Mouse (Mus musculus): ENCODE data around the gene Abraxas1. TPM values are rescaled to one million over a fixed set of nuclear protein-coding genes. Genes with fewer than 3 reads are reported as not detected.

Abraxas1 gene
- polyA plus RNA-seq, 1 experiment, result 4.9 TPM

- 13% methylated on average over 2 of the region's 2 CpGs for WGBS
- no peaks in the 10 kb centered on the region for H3K27me3 ChIP-seq (replicated peaks; ENCODE audit: control insufficient read depth, insufficient read depth, low read length)
- TF ChIP-seq POLR2A (IDR thresholded peaks at IDR 0.05; ENCODE audit: low read depth, low read length) (no peak), CTCF (conservative IDR thresholded peaks at IDR 0.05; ENCODE audit: insufficient read depth, insufficient read length, low read depth, low read length) (peak; percentile 53)
- no peaks in the 10 kb centered on the region for H3K4me1 ChIP-seq (ENCODE audit: control insufficient read depth, insufficient read depth, low read length)
- H3K27ac ChIP-seq (ENCODE audit: insufficient read depth, low read depth, low read length), result no peak overlapping the region
- peak; percentile 31 for DNase-seq
- no peak overlapping the region for H3K4me3 ChIP-seq (ENCODE audit: insufficient read depth, low read depth, low read length)
- no peaks in the 10 kb centered on the region for H3K36me3 ChIP-seq (ENCODE audit: control insufficient read depth, insufficient read depth, low read length)
Measured at GRCm38 (mm10) chr5:100825975-100826374, 5.2 kb upstream of the Abraxas1 start.

DNA sequence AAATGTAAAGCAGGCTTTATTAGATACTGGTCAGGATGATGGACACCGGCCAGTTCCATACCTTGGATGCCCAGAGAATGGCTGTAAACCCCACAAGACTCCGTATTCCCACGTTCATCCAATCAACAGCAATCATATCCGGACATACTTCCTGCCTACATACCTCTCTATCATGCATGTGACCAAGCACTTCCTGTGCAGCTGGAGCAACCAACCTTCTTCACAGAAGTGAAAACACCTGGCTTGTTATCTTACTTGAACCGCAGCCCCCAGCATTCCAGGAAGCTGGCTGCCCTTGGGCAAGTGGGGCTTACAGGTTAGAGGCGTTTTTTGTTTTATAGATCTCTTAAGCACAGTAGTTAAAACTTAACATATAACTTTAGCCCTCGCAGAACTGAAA is 2.1 kb upstream of the Abraxas1 start:
- Histone ChIP-seq H3K36me3 (ENCODE audit: control insufficient read depth, insufficient read depth, low read length) (no peaks in the 10 kb centered on the region), H3K27me3 (replicated peaks; ENCODE audit: control insufficient read depth, insufficient read depth, low read length) (no peaks in the 10 kb centered on the region), H3K27ac (ENCODE audit: insufficient read depth, low read depth, low read length) (no peak overlapping the region), H3K4me3 (ENCODE audit: insufficient read depth, low read depth, low read length) (no peak overlapping the region), H3K4me1 (ENCODE audit: control insufficient read depth, insufficient read depth, low read length) (0 out of 2 replicates have a peak, but pooled peaks cover 4% of the 10 kb centered on the region)
- WGBS, result 77% methylated on average over 7 of the region's 7 CpGs
- no peak for DNase-seq
- TF ChIP-seq POLR2A (IDR thresholded peaks at IDR 0.05; ENCODE audit: low read depth, low read length) (no peak), CTCF (conservative IDR thresholded peaks at IDR 0.05; ENCODE audit: insufficient read depth, insufficient read length, low read depth, low read length) (no peak)

DNA sequence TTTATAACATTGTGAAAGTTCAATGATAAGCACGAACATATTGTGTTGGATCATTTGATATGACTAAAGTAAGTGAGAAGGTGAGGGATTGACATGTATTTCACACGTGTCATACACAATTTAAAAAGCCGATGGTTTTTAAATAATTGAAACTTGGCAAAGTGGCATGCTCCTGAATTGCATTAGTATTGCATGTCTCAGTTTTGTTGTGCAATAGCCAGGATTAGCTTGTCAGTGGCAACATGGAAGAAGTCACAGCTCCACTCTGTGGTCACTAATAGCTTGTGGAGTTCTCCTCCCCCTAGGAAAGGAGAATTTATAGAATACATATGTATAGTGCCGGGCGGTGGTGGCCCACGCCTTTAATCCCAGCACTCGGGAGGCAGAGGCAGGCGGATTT is 610 bp upstream of the Abraxas1 start:
- 76% methylated on average over 8 of the region's 8 CpGs for WGBS
- TF ChIP-seq POLR2A (IDR thresholded peaks at IDR 0.05; ENCODE audit: low read depth, low read length) (no peak), CTCF (conservative IDR thresholded peaks at IDR 0.05; ENCODE audit: insufficient read depth, insufficient read length, low read depth, low read length) (no peak)
- H3K4me3 ChIP-seq (ENCODE audit: insufficient read depth, low read depth, low read length), result no peak overlapping the region

GRCm38 (mm10) chr5:100819568-100820480 is 941 bp downstream of the Abraxas1 start:
- DNase-seq, result peak; percentile 15
- peak overlapping the region; percentile 95 for H3K4me3 ChIP-seq (ENCODE audit: insufficient read depth, low read depth, low read length)
- H3K27ac ChIP-seq (ENCODE audit: insufficient read depth, low read depth, low read length), result no peak overlapping the region
- H3K36me3 ChIP-seq (ENCODE audit: control insufficient read depth, insufficient read depth, low read length), result no peaks in the 10 kb centered on the region
- no peaks in the 10 kb centered on the region for H3K27me3 ChIP-seq (replicated peaks; ENCODE audit: control insufficient read depth, insufficient read depth, low read length)
- 0 out of 2 replicates have a peak, but pooled peaks cover 4% of the 10 kb centered on the region for H3K4me1 ChIP-seq (ENCODE audit: control insufficient read depth, insufficient read depth, low read length)
- 34% methylated on average over 16 of the region's 16 CpGs for WGBS
- no peak for TF ChIP-seq CTCF (conservative IDR thresholded peaks at IDR 0.05; ENCODE audit: insufficient read depth, insufficient read length, low read depth, low read length)
- no peak for TF ChIP-seq POLR2A (IDR thresholded peaks at IDR 0.05; ENCODE audit: low read depth, low read length)

More for the DNA sequence above, 610 bp upstream of the Abraxas1 start:
- Histone ChIP-seq H3K27me3 (replicated peaks; ENCODE audit: control insufficient read depth, insufficient read depth, low read length) (no peaks in the 10 kb centered on the region), H3K36me3 (ENCODE audit: control insufficient read depth, insufficient read depth, low read length) (no peaks in the 10 kb centered on the region), H3K27ac (ENCODE audit: insufficient read depth, low read depth, low read length) (no peak overlapping the region), H3K4me1 (ENCODE audit: control insufficient read depth, insufficient read depth, low read length) (0 out of 2 replicates have a peak, but pooled peaks cover 4% of the 10 kb centered on the region)
- DNase-seq, result no peak

- H3K4me3 ChIP-seq (ENCODE audit: insufficient read depth, low read depth, low read length), result no peak overlapping the region
- no peak overlapping the region for H3K27ac ChIP-seq (ENCODE audit: insufficient read depth, low read depth, low read length)
- H3K36me3 ChIP-seq (ENCODE audit: control insufficient read depth, insufficient read depth, low read length), result no peaks in the 10 kb centered on the region
- no peaks in the 10 kb centered on the region for H3K27me3 ChIP-seq (replicated peaks; ENCODE audit: control insufficient read depth, insufficient read depth, low read length)
- TF ChIP-seq CTCF (conservative IDR thresholded peaks at IDR 0.05; ENCODE audit: insufficient read depth, insufficient read length, low read depth, low read length), result no peak
- no peak for TF ChIP-seq POLR2A (IDR thresholded peaks at IDR 0.05; ENCODE audit: low read depth, low read length)
- WGBS, result 59% methylated on average over 4 of the region's 4 CpGs
- 0 out of 2 replicates have a peak, but pooled peaks cover 4% of the 10 kb centered on the region for H3K4me1 ChIP-seq (ENCODE audit: control insufficient read depth, insufficient read depth, low read length)
- DNase-seq, result no peak
Measured at GRCm38 (mm10) chr5:100818341-100818740, 2.4 kb downstream of the Abraxas1 start.

GRCm38 (mm10) chr5:100798165-100798860 is 22.5 kb downstream of the Abraxas1 start, which contains the start of the genes Helq and Mrps18c:
TSS of gene Helq (minus strand) at chr5:100798598.
TSS of gene Mrps18c (plus strand) at chr5:100798627.
- TF ChIP-seq CTCF (conservative IDR thresholded peaks at IDR 0.05; ENCODE audit: insufficient read depth, insufficient read length, low read depth, low read length) (no peak), POLR2A (IDR thresholded peaks at IDR 0.05; ENCODE audit: low read depth, low read length) (peak; percentile 19)
- Histone ChIP-seq H3K27ac (ENCODE audit: insufficient read depth, low read depth, low read length) (no peak within 1 kb of the TSS), H3K4me1 (ENCODE audit: control insufficient read depth, insufficient read depth, low read length) (peaks cover 3% of the 10 kb centered on the region; the same call in 1 of the 2 replicates), H3K4me3 (ENCODE audit: insufficient read depth, low read depth, low read length) (peak within 1 kb of the TSS; percentile 92), H3K27me3 (replicated peaks; ENCODE audit: control insufficient read depth, insufficient read depth, low read length) (no peaks in the 10 kb centered on the region), H3K36me3 (ENCODE audit: control insufficient read depth, insufficient read depth, low read length) (no peaks in the 10 kb centered on the region; the same call in 1 of the 2 replicates)
- DNase-seq, result peak; percentile 96
- WGBS, result under 1% methylated on average over 67 of the region's 67 CpGs
